13 mouse cellular contexts compared by ENCODE assay signal in the genomic region with DNA sequence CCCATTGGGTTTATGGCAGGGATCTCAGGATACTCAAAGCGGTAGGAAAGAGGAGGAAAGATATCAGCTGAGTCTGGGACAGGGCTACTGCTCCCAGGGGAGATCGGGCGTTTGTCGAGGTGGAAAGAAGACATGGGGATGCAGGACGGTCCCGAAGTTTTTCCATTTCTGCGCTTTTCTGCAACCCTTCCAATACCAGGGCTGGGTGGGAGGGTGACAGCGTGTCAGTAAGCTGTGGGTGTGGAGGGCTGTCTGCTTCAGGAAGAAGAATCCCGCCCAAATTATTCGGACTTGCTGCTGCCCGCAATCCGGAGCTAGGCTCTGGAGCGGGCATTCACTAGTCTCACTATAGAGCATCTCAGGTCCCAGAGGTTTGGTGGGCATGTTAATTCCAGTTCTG. TPM values are rescaled to one million over a fixed set of nuclear protein-coding genes. Genes with fewer than 3 reads are reported as not detected.
DNase-seq lines count a peak whose midpoint lies in the region; ATAC-seq and TF ChIP-seq lines count a peak whose summit lies in the region.
"Had no signal": no experiment of that assay in that cellular context is flagged by ENCODE, and none has a peak within 500 bp of the region (broad histone marks: within the 10 kb centered on the region; RNA-seq: fewer than 3 reads in every experiment).

No protein-coding gene starts in this region.

- TF ChIP-seq CTCF in heart, postnatal 0 days (IDR thresholded peaks at IDR 0.05; ENCODE audit: low read depth), result no peak

- no peak overlapping the region for H3K27ac ChIP-seq in heart, postnatal 0 days (ENCODE audit: low read depth)
- no peak overlapping the region for H3K27ac ChIP-seq in heart, embryonic 10.5 days
- no peak overlapping the region for H3K27ac ChIP-seq in embryonic facial prominence, embryonic 13.5 days
- H3K27ac ChIP-seq in hindbrain, embryonic 15.5 days (replicated peaks), result no peak overlapping the region
- no peak overlapping the region for H3K27ac ChIP-seq in midbrain, embryonic 15.5 days
- H3K27ac ChIP-seq: intestine, embryonic 15.5 days had no signal

- no peak for ATAC-seq in heart, postnatal 0 days (ENCODE audit: insufficient read depth, low read depth)
- ATAC-seq in embryonic facial prominence, embryonic 13.5 days (ENCODE audit: insufficient number of reproducible peaks, insufficient read depth, low FRiP score, low TSS enrichment, low read depth), result no peak
- no peak for ATAC-seq in hindbrain, embryonic 15.5 days (ENCODE audit: low FRiP score, low read depth)
- no peak for ATAC-seq in midbrain, embryonic 15.5 days (replicated peaks)
- no peak for ATAC-seq in erythroid progenitor cell, adult 5-6 weeks (replicated peaks; ENCODE audit: low FRiP score, poor library complexity, severe bottlenecking)
- ATAC-seq: intestine, embryonic 15.5 days; lung, postnatal 0 days had no signal

- WGBS in heart, postnatal 0 days, result 17% methylated on average over 13 of the region's 13 CpGs
- WGBS in heart, embryonic 10.5 days, result 14% methylated on average over 13 of the region's 13 CpGs
- 3% methylated on average over 13 of the region's 13 CpGs for WGBS in embryonic facial prominence, embryonic 13.5 days
- WGBS in hindbrain, embryonic 15.5 days, result 10% methylated on average over 13 of the region's 13 CpGs
- 5% methylated on average over 13 of the region's 13 CpGs for WGBS in midbrain, embryonic 15.5 days

- H3K4me2 ChIP-seq in heart, postnatal 0 days (ENCODE audit: low read depth, low read length), result no peak overlapping the region
- peak overlapping the region; percentile 96 for H3K4me2 ChIP-seq in embryonic facial prominence, embryonic 13.5 days
- peak overlapping the region; percentile 99 for H3K4me2 ChIP-seq in hindbrain, embryonic 15.5 days
- peak overlapping the region; percentile 87; the same call in 1 of the 2 replicates for H3K4me2 ChIP-seq in midbrain, embryonic 15.5 days

- peaks cover 63% of the 10 kb centered on the region for H3K27me3 ChIP-seq in heart, postnatal 0 days (ENCODE audit: control insufficient read depth, insufficient read depth, low read length)
- peaks cover 95% of the 10 kb centered on the region for H3K27me3 ChIP-seq in heart, embryonic 10.5 days (ENCODE audit: insufficient read depth, poor library complexity, severe bottlenecking)
- H3K27me3 ChIP-seq in embryonic facial prominence, embryonic 13.5 days, result peaks cover 89% of the 10 kb centered on the region
- peaks cover 55% of the 10 kb centered on the region for H3K27me3 ChIP-seq in hindbrain, embryonic 15.5 days
- H3K27me3 ChIP-seq in midbrain, embryonic 15.5 days (replicated peaks), result peaks cover 48% of the 10 kb centered on the region

- H3K36me3 ChIP-seq in heart, postnatal 0 days (replicated peaks; ENCODE audit: control insufficient read depth, insufficient read depth, low read length), result no peaks in the 10 kb centered on the region
- no peaks in the 10 kb centered on the region for H3K36me3 ChIP-seq in heart, embryonic 10.5 days
- H3K36me3 ChIP-seq in embryonic facial prominence, embryonic 13.5 days, result no peaks in the 10 kb centered on the region
- H3K36me3 ChIP-seq in hindbrain, embryonic 15.5 days, result no peaks in the 10 kb centered on the region
- no peaks in the 10 kb centered on the region for H3K36me3 ChIP-seq in midbrain, embryonic 15.5 days (replicated peaks)
- H3K36me3 ChIP-seq: intestine, embryonic 15.5 days had no signal

- no peak overlapping the region for H3K9ac ChIP-seq in heart, postnatal 0 days (replicated peaks; ENCODE audit: low read depth, low read length)
- H3K9ac ChIP-seq in embryonic facial prominence, embryonic 13.5 days, result no peak overlapping the region
- H3K9ac ChIP-seq in hindbrain, embryonic 15.5 days, result no peak overlapping the region
- no peak overlapping the region for H3K9ac ChIP-seq in midbrain, embryonic 15.5 days
- H3K9ac ChIP-seq: intestine, embryonic 15.5 days had no signal

- H3K4me3 ChIP-seq in heart, postnatal 0 days (ENCODE audit: low read depth, low read length), result peak overlapping the region; percentile 46; the same call in 1 of the 2 replicates
- H3K4me3 ChIP-seq in heart, embryonic 10.5 days, result no peak overlapping the region
- peak overlapping the region; percentile 56 for H3K4me3 ChIP-seq in embryonic facial prominence, embryonic 13.5 days
- no peak overlapping the region for H3K4me3 ChIP-seq in hindbrain, embryonic 15.5 days
- no peak overlapping the region; the same call in 1 of the 2 replicates for H3K4me3 ChIP-seq in midbrain, embryonic 15.5 days

- no peaks in the 10 kb centered on the region for H3K9me3 ChIP-seq in heart, postnatal 0 days (replicated peaks; ENCODE audit: control insufficient read depth, low read length)
- no peaks in the 10 kb centered on the region for H3K9me3 ChIP-seq in heart, embryonic 10.5 days
- H3K9me3 ChIP-seq in embryonic facial prominence, embryonic 13.5 days, result no peaks in the 10 kb centered on the region
- no peaks in the 10 kb centered on the region for H3K9me3 ChIP-seq in hindbrain, embryonic 15.5 days
- H3K9me3 ChIP-seq in midbrain, embryonic 15.5 days, result no peaks in the 10 kb centered on the region
- H3K9me3 ChIP-seq: intestine, embryonic 15.5 days had no signal

- DNase-seq in heart, postnatal 0 days (ENCODE audit: low spot score), result no peak
- DNase-seq in heart, embryonic 10.5 days (ENCODE audit: low spot score), result no peak
- DNase-seq in spleen, postnatal 10 days (ENCODE audit: low spot score in 2 of 2), result no peak
- no peak for DNase-seq in layer of hippocampus, adult 9-11 months
- DNase-seq: cerebellum, adult 2 months; gastrocnemius, postnatal 14 days; right cerebral cortex, adult 18-20 months had no signal

- H3K4me1 ChIP-seq in heart, postnatal 0 days (ENCODE audit: control insufficient read depth, insufficient read depth), result 0 out of 2 replicates have a peak, but pooled peaks cover 6% of the 10 kb centered on the region
- peaks cover 12% of the 10 kb centered on the region for H3K4me1 ChIP-seq in heart, embryonic 10.5 days
- peaks cover 10% of the 10 kb centered on the region for H3K4me1 ChIP-seq in embryonic facial prominence, embryonic 13.5 days
- peaks cover 21% of the 10 kb centered on the region for H3K4me1 ChIP-seq in hindbrain, embryonic 15.5 days (replicated peaks)
- H3K4me1 ChIP-seq in midbrain, embryonic 15.5 days, result peaks cover 17% of the 10 kb centered on the region

- no peak for TF ChIP-seq EP300 in heart, postnatal 0 days (IDR thresholded peaks at IDR 0.05; ENCODE audit: low read depth)

RNA-seq across cellular contexts. Expression of a gene that starts 0.8 kb away (rescaled TPM):
- 2.2 and 5.5 TPM in 2 replicates for total RNA-seq in heart, postnatal 0 days (2014; rRNA removed; ENCODE audit: low replicate concordance)
- 1.1 and 1.3 TPM in 2 replicates for polyA plus RNA-seq in heart, postnatal 0 days (2015; fragmentation: Nextera tagmentation; extraction: Ambion mirVana)
- polyA plus RNA-seq in heart, embryonic 10.5 days (2016; fragmentation: Nextera tagmentation; extraction: Ambion mirVana), result 0.34 and 0.43 TPM in 2 replicates
- 16.6 and 23.7 TPM in 2 replicates for polyA plus RNA-seq in embryonic facial prominence, embryonic 13.5 days (2015; fragmentation: Nextera tagmentation; extraction: Ambion mirVana)
- polyA plus RNA-seq in hindbrain, embryonic 15.5 days (2015; fragmentation: Nextera tagmentation; extraction: Ambion mirVana), result 0.21 and 0.65 TPM in 2 replicates
- polyA plus RNA-seq in midbrain, embryonic 15.5 days (2015; fragmentation: Nextera tagmentation; extraction: Ambion mirVana), result 0.06 and 0.14 TPM in 2 replicates
- total RNA-seq in erythroid progenitor cell, adult 5-6 weeks (2015; ENCODE audit: low replicate concordance), result not detected in 2 replicates
- not detected in 2 replicates for total RNA-seq in erythroid progenitor cell, adult 5-6 weeks (2017; ENCODE audit: low replicate concordance)

Comparison
In these comparisons a context has a peak if more than half of its experiments do, and no peak if none do; other contexts are left out.
1. H3K4me3 ChIP-seq: peak in heart, postnatal 0 days (single experiment) and embryonic facial prominence, embryonic 13.5 days (single experiment); none in heart, embryonic 10.5 days (single experiment), hindbrain, embryonic 15.5 days (single experiment) and midbrain, embryonic 15.5 days (single experiment).